Mouse (Mus musculus): ENCODE measurements around the gene Papln. TPM values are rescaled to one million over a fixed set of nuclear protein-coding genes. Genes with fewer than 3 reads are reported as not detected.

Papln gene
- 0.10 and 0.29 TPM in 2 replicates for polyA plus RNA-seq (2016; fragmentation: Nextera tagmentation; extraction: Ambion mirVana)

DNA sequence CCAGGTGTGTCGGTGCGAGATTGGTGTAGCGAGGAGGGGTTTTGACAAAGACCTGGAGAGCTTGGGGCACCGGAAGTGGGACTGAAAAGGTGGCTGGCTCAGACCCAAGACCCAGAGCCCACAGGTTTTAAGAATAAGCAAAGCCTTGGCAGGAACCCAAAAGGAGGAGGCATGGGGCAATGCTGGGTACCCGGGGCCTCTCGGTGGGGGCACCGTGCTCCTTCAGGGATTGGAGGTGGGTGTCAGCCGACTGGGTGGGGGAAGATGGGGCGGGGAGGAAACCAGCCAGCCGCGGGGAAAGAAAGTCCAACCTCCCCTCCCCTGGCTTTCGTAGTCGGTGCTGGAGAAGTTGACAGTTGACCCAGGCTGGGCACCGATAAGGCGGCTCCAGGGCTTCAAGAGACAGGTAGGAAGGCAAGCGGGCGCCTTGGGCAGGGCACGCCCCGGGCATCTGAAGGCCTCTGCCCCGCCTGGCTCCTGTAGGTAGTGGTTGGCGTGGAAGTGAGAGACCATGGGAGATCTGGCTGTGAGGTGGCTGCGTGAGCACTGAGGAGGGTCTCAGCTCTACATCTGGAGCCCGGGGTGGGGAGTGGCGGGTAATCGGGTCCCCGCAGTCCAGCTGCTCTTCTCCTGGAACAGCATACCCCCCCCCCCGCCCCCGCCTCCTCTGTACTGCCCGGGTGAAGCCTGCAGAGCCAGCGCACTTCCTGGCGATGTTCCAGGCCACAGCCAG, at the start of gene Papln:
Gene Papln, plus strand, starts transcription at position 324 of the 733 bp plus-strand sequence.
- Histone ChIP-seq H3K9me3 (no peaks in the 10 kb centered on the region), H3K4me1 (peaks cover 62% of the 10 kb centered on the region), H3K4me3 (peak within 1 kb of the TSS; percentile 50), H3K27me3 (replicated peaks; ENCODE audit: low read depth, poor library complexity, severe bottlenecking) (peaks cover 24% of the 10 kb centered on the region), H3K36me3 (replicated peaks) (no peaks in the 10 kb centered on the region), H3K27ac (replicated peaks) (peak within 1 kb of the TSS; percentile 57; the same call in 1 of the 2 replicates)
- WGBS, result 16% methylated on average over 31 of the region's 31 CpGs
- peak; percentile 34 for DNase-seq (ENCODE audit: low spot score)

DNA sequence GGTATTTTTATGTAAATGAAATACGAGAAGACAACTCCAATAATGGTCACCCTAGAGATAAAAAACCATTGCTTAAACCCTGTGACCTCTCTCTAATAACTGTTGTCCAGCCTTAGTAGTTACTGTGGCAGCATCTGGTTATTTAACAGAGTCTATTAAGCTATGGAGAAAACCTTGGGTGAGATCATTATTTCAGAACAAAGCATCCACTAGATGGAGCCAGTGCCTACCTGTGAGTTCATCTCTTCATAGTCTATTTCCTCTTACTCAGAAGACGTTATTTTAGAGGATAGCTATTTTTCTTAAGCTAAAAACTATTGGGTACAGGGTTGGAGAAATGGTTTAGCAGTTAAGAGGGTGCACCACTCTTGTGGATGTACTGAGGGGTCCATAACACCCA, 49.7 kb upstream of the Papln start:
- Histone ChIP-seq H3K27me3 (replicated peaks; ENCODE audit: low read depth, poor library complexity, severe bottlenecking) (no peaks in the 10 kb centered on the region), H3K4me1 (no peaks in the 10 kb centered on the region), H3K27ac (replicated peaks) (no peak overlapping the region), H3K4me3 (no peak overlapping the region), H3K9me3 (no peaks in the 10 kb centered on the region), H3K36me3 (replicated peaks) (peaks cover 74% of the 10 kb centered on the region)
- DNase-seq (ENCODE audit: low spot score), result no peak
- WGBS, result 56% methylated on average over 2 of the region's 2 CpGs

DNA sequence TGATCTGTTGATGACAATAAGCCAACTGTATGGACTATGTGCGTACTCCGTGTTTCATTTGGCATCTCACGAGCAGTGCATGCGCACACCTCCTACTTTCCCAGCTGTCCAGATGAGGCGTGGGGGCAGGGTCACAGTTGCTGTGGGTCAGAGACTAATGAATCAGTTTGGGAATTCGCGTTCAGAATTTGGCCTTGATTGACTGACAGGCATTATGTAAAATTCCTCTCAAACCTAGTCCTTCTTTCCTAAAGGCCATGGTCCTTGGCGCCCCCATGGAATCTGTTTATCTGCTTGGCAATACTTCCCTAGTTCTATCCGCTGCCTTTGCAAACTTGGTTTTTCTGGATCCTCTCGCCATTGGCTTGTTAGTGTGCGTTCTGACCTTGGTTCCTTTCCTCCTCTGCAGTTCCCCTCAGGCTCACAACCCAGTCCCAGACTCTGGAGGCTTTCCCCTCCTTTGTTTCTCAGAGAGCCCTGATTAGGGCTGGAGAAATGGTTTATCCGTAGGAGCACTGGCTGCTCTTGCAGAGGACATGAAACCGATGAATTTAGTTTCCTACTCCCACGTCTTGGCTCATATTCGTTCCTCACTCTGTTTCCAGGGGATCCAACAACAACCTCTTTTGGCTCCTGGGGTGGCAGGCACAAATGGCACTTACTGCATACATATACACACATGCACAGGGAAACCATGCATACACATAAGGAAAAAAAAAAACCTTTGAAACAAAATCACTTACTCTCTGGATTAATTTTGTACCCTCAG, 46.8 kb upstream of the Papln start:
- Histone ChIP-seq H3K4me3 (no peak overlapping the region), H3K27me3 (replicated peaks; ENCODE audit: low read depth, poor library complexity, severe bottlenecking) (no peaks in the 10 kb centered on the region), H3K27ac (replicated peaks) (no peak overlapping the region), H3K4me1 (peaks cover 6% of the 10 kb centered on the region), H3K9me3 (no peaks in the 10 kb centered on the region), H3K36me3 (replicated peaks) (peaks cover 88% of the 10 kb centered on the region)
- WGBS, result 91% methylated on average over 15 of the region's 15 CpGs
- no peak for DNase-seq (ENCODE audit: low spot score)

DNA sequence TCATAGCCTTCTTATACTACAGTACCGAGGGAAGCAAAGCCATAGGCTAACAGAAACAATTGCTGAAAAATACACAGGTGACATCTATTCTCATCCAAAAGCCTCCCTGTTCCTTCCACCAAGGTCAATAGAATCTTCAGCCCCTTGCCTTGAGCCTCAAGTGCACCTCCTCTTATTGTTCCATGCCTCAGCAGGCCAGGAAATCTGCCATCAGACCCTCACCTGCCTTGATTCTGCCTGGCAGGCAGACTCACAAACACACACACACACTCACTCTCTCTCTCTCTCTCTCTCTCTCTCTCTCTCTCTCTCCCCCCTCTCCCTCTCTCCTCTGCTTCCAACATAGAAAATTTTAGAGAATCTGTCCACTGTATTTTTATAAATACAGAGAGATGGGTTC, 44.0 kb upstream of the Papln start:
- no peak for DNase-seq (ENCODE audit: low spot score)
- Histone ChIP-seq H3K4me3 (no peak overlapping the region), H3K9me3 (no peaks in the 10 kb centered on the region), H3K36me3 (replicated peaks) (peaks cover 90% of the 10 kb centered on the region), H3K27me3 (replicated peaks; ENCODE audit: low read depth, poor library complexity, severe bottlenecking) (no peaks in the 10 kb centered on the region), H3K27ac (replicated peaks) (no peak overlapping the region), H3K4me1 (peaks cover 6% of the 10 kb centered on the region)
- WGBS, result 87% methylated on average over 1 of the region's 1 CpGs

DNA sequence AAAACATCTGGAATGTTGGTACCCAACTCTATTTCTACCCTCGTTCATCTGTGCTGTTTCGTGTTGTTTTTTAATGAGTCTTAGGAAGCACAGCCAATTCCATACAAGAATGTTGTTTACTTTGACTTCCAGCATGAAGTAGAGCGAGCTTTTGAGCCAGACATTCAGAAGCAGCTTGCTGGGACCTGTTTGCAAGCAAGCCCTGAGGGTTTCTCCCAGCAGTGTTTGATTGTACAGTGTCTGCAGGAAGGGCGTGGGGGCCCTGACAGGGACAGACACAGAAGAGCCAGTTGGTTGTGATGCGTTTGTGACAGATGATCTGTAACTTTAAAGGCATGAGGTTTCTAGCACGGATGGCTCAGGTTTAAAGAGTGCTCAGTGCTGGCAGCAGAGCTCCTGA, 42.2 kb upstream of the Papln start:
- 67% methylated on average over 6 of the region's 6 CpGs for WGBS
- H3K9me3 ChIP-seq, result no peaks in the 10 kb centered on the region
- peak overlapping the region; percentile 76; the same call in 1 of the 2 replicates for H3K27ac ChIP-seq (replicated peaks)
- H3K4me1 ChIP-seq, result peaks cover 6% of the 10 kb centered on the region
- DNase-seq (ENCODE audit: low spot score), result peak; percentile 32
- no peaks in the 10 kb centered on the region for H3K27me3 ChIP-seq (replicated peaks; ENCODE audit: low read depth, poor library complexity, severe bottlenecking)
- H3K4me3 ChIP-seq, result no peak overlapping the region
- H3K36me3 ChIP-seq (replicated peaks), result peaks cover 90% of the 10 kb centered on the region

DNA sequence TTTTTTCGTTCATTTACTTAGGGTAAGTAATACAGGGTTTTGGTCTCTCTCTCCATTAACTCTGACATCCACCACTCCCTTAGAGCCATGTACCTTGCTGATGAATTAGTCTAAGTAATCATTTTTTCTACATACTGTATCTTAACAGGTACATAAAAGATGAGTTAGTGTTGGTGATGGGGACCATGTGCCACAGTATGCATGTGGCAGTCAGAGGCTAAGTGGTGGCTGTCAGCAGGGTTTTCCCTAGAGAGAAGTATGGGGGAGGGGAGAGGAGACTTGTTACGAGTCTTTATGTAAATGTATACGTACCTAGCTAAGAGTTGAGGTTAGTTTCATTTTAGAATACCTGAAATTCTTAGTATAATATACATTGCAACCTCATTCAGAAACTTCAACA, 40.4 kb upstream of the Papln start:
- Histone ChIP-seq H3K27me3 (replicated peaks; ENCODE audit: low read depth, poor library complexity, severe bottlenecking) (no peaks in the 10 kb centered on the region), H3K27ac (replicated peaks) (no peak overlapping the region), H3K9me3 (no peaks in the 10 kb centered on the region), H3K4me1 (peaks cover 6% of the 10 kb centered on the region), H3K4me3 (no peak overlapping the region), H3K36me3 (replicated peaks) (peaks cover 89% of the 10 kb centered on the region)
- DNase-seq (ENCODE audit: low spot score), result no peak
- 87% methylated on average over 3 of the region's 3 CpGs for WGBS

DNA sequence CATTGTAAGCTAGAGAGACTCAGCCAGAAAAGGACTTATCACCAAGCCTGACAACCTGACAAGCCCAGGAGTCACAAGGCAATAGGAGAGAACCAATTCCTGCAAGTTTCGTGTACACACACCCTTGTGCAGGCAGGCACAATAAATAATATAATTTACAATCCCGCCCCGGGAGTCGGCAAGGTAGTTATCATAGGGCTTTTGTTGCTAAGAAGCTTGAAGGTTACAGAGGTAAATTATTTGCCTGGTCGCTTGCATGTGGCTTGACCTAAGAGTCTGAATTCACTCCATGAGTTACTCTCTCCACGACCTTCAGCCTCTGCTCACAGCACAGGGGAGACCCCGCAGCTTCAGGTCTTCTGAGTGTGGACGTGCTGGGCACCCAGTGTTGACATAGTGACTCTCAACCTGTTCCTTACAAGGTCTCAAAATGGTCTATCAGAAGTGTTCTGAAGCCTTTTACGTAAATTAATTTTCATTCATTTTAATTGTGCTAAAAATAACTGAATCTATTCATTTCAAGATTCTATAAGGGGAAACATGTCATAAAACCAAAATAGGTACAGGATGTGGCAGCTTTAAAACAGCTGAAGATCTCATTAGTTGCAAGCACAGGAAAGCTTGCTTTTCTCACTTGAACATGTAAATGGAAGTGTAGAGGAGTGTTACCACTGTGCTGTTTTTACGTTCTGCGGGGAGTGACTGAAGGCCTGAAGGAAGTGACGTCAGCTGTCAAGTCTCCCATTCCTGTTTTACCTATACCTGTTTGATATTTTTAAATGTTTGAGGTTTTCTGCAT, 36.7 kb upstream of the Papln start:
- H3K27me3 ChIP-seq (replicated peaks; ENCODE audit: low read depth, poor library complexity, severe bottlenecking), result no peaks in the 10 kb centered on the region
- WGBS, result 93% methylated on average over 12 of the region's 12 CpGs
- no peak for DNase-seq (ENCODE audit: low spot score)
- H3K4me3 ChIP-seq, result no peak overlapping the region
- H3K27ac ChIP-seq (replicated peaks), result no peak overlapping the region
- H3K4me1 ChIP-seq, result no peaks in the 10 kb centered on the region
- no peaks in the 10 kb centered on the region for H3K9me3 ChIP-seq
- peaks cover 96% of the 10 kb centered on the region for H3K36me3 ChIP-seq (replicated peaks)

DNA sequence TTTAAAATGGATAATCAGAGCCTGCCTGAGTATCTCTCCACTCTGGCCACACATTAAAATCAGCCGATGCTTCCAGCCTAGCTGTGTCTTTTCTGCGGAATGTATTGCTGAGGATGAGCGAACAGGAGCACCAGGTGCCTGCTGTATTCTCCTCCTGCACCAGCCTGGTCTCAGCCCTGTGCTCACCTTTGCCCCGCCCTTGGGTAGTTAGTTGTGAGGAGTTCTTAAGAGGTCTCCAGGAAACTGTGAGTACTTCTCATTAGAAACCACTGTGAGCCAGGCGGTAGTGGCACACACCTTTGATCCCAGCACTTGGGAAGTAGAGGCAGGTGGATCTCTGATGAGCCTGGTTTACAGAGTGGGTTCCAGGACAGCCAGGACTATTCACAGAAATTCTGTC, 31.2 kb upstream of the Papln start:
- Histone ChIP-seq H3K27ac (replicated peaks) (no peak overlapping the region), H3K4me1 (no peaks in the 10 kb centered on the region), H3K9me3 (no peaks in the 10 kb centered on the region), H3K36me3 (replicated peaks) (peaks cover 99% of the 10 kb centered on the region), H3K4me3 (no peak overlapping the region), H3K27me3 (replicated peaks; ENCODE audit: low read depth, poor library complexity, severe bottlenecking) (no peaks in the 10 kb centered on the region)
- WGBS, result 95% methylated on average over 5 of the region's 5 CpGs
- DNase-seq (ENCODE audit: low spot score), result no peak

DNA sequence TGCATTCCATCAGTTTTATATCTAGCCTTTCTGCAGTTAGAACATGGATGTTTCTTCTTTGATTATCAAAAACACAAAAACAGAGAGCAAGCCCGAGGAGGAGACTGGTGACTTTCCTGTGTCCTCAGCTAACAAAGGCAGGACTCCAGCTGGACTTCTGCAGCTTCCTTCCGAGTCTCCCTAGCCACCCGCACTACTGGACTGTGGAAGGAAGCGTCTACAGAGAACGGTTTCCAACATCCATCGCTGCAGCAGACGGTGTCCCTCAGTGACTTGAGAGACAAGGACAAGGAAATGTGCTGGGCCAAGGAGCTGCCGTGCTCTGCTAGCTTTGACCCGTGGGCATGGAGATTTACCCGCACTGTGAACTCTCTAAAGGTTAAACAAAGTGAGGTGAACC, 29.4 kb upstream of the Papln start:
- Histone ChIP-seq H3K27ac (replicated peaks) (no peak overlapping the region), H3K27me3 (replicated peaks; ENCODE audit: low read depth, poor library complexity, severe bottlenecking) (no peaks in the 10 kb centered on the region), H3K9me3 (no peaks in the 10 kb centered on the region), H3K4me3 (no peak overlapping the region), H3K4me1 (no peaks in the 10 kb centered on the region), H3K36me3 (replicated peaks) (peaks cover 85% of the 10 kb centered on the region)
- WGBS, result 92% methylated on average over 10 of the region's 10 CpGs
- no peak for DNase-seq (ENCODE audit: low spot score)

DNA sequence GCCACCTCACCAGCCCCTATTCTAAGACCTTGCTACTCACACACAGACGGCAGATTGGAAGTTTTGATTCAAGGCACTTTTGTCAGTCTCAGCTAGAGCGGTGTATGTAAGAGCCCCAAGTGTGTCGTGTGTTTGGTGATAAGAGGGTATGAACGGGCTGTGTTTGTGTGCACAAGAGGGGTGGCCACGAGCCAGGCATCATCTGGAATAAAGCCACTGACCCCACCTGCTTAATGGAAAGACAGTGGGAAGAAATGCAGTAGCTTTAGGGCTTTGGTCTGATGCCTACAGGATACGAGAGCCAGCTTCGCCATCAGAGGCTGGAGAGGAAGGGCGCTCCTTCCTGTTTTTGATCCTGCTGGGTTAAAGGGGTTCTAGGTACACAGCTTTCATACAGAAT, 27.2 kb upstream of the Papln start:
- Histone ChIP-seq H3K4me1 (no peaks in the 10 kb centered on the region), H3K4me3 (no peak overlapping the region), H3K27me3 (replicated peaks; ENCODE audit: low read depth, poor library complexity, severe bottlenecking) (no peaks in the 10 kb centered on the region), H3K27ac (replicated peaks) (no peak overlapping the region), H3K9me3 (no peaks in the 10 kb centered on the region), H3K36me3 (replicated peaks) (peaks cover 63% of the 10 kb centered on the region)
- WGBS, result 92% methylated on average over 8 of the region's 8 CpGs
- DNase-seq (ENCODE audit: low spot score), result no peak

DNA sequence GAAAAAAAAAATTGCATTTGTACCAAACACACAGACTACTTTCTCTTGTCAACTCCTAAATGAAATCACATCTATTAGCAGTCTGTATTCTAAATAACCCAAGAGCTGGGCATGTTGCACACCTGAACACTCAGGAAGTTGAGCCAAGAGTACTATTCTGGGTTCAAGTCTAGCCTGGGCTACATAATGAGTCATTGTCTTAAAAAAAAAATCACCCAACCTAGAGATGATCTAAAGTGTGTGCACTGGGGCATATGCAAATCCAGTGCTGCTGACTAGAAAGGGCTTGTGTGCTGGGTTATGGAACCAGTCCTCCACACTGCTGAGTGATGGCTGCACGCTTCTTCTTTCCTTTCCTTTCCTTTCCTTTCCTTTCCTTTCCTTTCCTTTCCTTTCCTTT, 24.8 kb upstream of the Papln start:
- peaks cover 39% of the 10 kb centered on the region for H3K36me3 ChIP-seq (replicated peaks)
- H3K27me3 ChIP-seq (replicated peaks; ENCODE audit: low read depth, poor library complexity, severe bottlenecking), result no peaks in the 10 kb centered on the region
- H3K9me3 ChIP-seq, result no peaks in the 10 kb centered on the region
- peaks cover 5% of the 10 kb centered on the region for H3K4me1 ChIP-seq
- H3K27ac ChIP-seq (replicated peaks), result no peak overlapping the region
- 89% methylated on average over 1 of the region's 1 CpGs for WGBS
- no peak for DNase-seq (ENCODE audit: low spot score)
- H3K4me3 ChIP-seq, result no peak overlapping the region

DNA sequence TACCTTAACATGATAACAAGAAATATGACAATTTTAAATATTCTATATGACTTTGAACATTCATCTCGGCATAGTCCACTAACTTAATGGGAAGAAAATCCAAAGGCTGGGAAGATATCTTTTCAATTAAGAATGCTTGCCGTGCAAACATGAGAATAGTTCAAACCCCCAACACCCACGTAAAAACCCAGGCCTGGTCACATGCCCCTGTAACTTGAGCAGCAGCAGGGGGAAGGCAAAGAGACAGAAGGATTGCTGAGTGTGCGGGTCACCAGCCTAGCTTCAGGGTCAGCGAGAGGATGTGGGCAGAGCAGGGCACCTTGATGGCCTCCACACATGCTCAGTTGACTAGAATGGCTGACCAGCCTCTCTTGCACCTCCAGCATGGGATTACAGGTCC, 21.7 kb upstream of the Papln start:
- WGBS, result 60% methylated on average over 5 of the region's 5 CpGs
- no peak overlapping the region for H3K4me3 ChIP-seq
- DNase-seq (ENCODE audit: low spot score), result no peak

More for the DNA sequence above, 21.7 kb upstream of the Papln start:
- Histone ChIP-seq H3K9me3 (no peaks in the 10 kb centered on the region), H3K4me1 (peaks cover 18% of the 10 kb centered on the region), H3K36me3 (replicated peaks) (peaks cover 8% of the 10 kb centered on the region), H3K27me3 (replicated peaks; ENCODE audit: low read depth, poor library complexity, severe bottlenecking) (no peaks in the 10 kb centered on the region), H3K27ac (replicated peaks) (no peak overlapping the region)

All from embryonic facial prominence, embryonic 10.5 days (tissue).